Mouse (Mus musculus) left cerebral cortex, adult 8-10 months (tissue): Measurements from ENCODE around the gene Pex12. TPM values are rescaled to one million over a fixed set of nuclear protein-coding genes. Genes with fewer than 3 reads are reported as not detected.
"Not testable (repeated sequence)": the region's sequence is repeated elsewhere in the genome, so short reads cannot be mapped to it uniquely, and the experiment has no call there.

Experiments used
- DNase-seq, 2 experiments: peaks; one replicate each; pipeline ENCODE4 v3.0.0; 2022; ENCODE audit warnings: low spot score in 2 of 2
- total RNA-seq, 4 experiments: library from RNA; stranded (reverse); gene quantifications; 2 replicates each; pipeline ENCODE4 v1.2.4; 2022

Pex12 gene
- 10 to 100 TPM; 13.0 to 15.0 (median 13.8) TPM for total RNA-seq

- peak; percentile 91 to 93 for DNase-seq
These were observed at the start of gene Pex12 for GRCm38 (mm10) chr11:83302526-83303251. TSS of gene Pex12 (minus strand) at chr11:83302586.

GRCm38 (mm10) chr11:83341716-83342245, 39.4 kb upstream of the Pex12 start:
- no peak for DNase-seq

- DNase-seq: no peak
These were observed 37.3 kb upstream of the Pex12 start for GRCm38 (mm10) chr11:83339705-83340104.

- DNase-seq: peak in 1 of 2 experiments; percentile 46
These were observed 33.4 kb upstream of the Pex12 start for GRCm38 (mm10) chr11:83335826-83336225.

GRCm38 (mm10) chr11:83327427-83327826, 25.0 kb upstream of the Pex12 start:
- no peak for DNase-seq

- not testable (repeated sequence) for DNase-seq
These were observed 24.3 kb upstream of the Pex12 start for GRCm38 (mm10) chr11:83326692-83327091.

GRCm38 (mm10) chr11:83319048-83319447, 16.7 kb upstream of the Pex12 start:
- DNase-seq: no peak

GRCm38 (mm10) chr11:83312471-83312870, 10.1 kb upstream of the Pex12 start:
- peak in 1 of 2 experiments; percentile 44 for DNase-seq

GRCm38 (mm10) chr11:83306700-83307253, 4.4 kb upstream of the Pex12 start:
- no peak for DNase-seq

- no peak for DNase-seq
These were observed 2.1 kb upstream of the Pex12 start for GRCm38 (mm10) chr11:83304485-83304884.

- DNase-seq: peak in 1 of 2 experiments; percentile 41
These were observed 1.4 kb upstream of the Pex12 start for GRCm38 (mm10) chr11:83303751-83304150.

GRCm38 (mm10) chr11:83302124-83302523, 262 bp downstream of the Pex12 start:
- DNase-seq: peak in 1 of 2 experiments; percentile 39

- no peak for DNase-seq
These were observed 955 bp downstream of the Pex12 start for GRCm38 (mm10) chr11:83301431-83301831.

- no peak for DNase-seq
These were observed 2.7 kb downstream of the Pex12 start for GRCm38 (mm10) chr11:83299724-83300123.

GRCm38 (mm10) chr11:83298225-83299195, 3.9 kb downstream of the Pex12 start, which contains the start of gene Ap2b1:
TSS of gene Ap2b1 (plus strand) at chr11:83299024.
- peak; percentile 86 to 95 for DNase-seq

GRCm38 (mm10) chr11:83297816-83298215, 4.6 kb downstream of the Pex12 start:
- DNase-seq: no peak

- DNase-seq: no peak
These were observed 8.3 kb downstream of the Pex12 start for GRCm38 (mm10) chr11:83294133-83294532.

- DNase-seq: no peak
These were observed 9.2 kb downstream of the Pex12 start for GRCm38 (mm10) chr11:83293182-83293581.

GRCm38 (mm10) chr11:83292251-83292587, 10.2 kb downstream of the Pex12 start:
- DNase-seq: no peak

- DNase-seq: peak; percentile 83 to 95
These were observed 10.8 kb downstream of the Pex12 start for GRCm38 (mm10) chr11:83291375-83292250.

- DNase-seq: no peak
These were observed 12.8 kb downstream of the Pex12 start for GRCm38 (mm10) chr11:83289633-83290032.
